Mouse (Mus musculus) kidney, adult 9 months (tissue): ENCODE measurements around the gene Wdr34.
"Not testable (repeated sequence)": the region's sequence is repeated elsewhere in the genome, so short reads cannot be mapped to it uniquely, and the experiment has no call there.

Experiments
- DNase-seq: peaks from one replicate; pipeline ENCODE4 v3.0.0; 2022

Gene Wdr34

DNA sequence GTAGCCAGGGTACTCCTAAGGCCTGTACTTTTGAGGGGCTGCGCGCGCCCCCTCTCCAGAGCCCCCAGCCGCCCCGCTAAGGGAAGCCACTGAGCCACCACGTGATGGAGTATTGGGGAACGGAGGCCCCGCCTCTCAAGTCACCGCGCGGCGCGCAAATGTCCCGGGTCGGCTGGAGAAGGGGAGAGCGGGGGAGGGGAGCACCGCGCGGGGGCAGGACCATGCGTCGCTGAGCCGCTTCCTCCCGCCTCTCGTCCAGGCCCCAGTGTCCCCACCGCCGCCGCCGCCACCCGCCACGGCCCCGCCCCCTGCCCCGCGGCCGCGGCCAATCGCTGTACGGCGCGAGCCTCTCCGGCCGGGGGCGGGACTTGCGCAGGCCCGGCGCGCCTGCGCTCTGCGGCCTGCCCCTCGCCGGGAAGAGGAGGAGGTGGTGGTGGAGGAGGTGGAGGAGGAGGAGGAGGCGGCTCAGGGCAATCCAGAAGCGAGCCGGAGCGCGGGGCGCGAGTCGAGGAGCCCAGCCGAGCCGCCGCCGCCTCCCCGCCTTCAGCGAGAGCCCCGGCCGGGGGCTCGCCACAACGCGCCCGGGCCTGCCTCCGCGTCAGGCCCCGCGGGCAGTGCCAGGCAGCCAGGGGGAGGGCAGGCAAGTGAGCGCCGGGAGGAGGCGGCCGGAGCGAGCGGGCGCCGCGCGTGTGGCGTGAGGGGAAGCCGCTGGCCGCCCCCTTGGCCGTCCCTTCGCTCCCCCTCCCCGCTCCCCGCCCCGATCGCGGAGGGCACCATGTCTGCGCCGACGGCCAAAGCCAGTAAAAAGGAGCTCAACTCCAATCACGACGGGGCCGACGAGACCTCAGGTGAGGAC, 17.6 kb upstream of the Wdr34 start:
- DNase-seq: peak; percentile 97

DNA sequence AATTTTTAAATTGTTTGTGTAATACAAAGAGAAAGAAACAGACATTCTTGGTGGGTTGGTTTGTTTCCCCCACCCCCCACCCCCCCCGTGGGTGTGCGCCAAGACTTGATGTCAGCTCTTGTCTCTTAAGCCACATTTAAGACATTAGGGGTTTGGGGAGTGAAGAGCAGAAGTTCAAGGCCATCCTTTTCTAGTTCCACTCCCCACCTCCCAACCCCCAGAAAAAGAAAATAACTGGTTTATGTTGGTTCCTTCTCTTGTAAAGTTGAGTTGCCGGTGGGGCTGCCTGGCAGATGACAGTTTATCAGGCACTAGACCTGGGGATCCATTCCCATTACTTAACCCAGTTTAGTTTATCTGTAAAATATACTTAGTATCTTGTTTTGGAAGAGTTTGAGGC, 15.6 kb upstream of the Wdr34 start:
- DNase-seq: no peak

DNA sequence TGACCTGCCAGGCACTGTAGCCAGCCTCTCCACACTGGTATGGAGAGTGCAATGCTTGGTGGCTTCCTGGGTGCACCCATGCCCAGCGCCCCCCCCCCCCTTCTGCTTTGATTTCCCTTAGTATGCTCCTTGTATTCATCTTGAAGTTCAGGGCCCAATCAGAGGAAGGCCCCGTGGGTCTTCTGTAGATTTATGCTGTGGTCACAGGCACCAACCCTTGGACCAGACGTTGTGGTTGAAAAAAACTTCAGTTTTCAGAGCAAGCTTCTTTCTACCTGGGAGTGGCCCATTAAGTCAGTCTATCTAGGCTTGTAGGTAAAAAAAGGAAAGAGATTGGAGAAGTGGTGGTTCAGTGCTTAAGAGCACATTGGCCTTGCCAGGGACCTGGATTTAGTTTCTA, 15.1 kb upstream of the Wdr34 start:
- DNase-seq: no peak

DNA sequence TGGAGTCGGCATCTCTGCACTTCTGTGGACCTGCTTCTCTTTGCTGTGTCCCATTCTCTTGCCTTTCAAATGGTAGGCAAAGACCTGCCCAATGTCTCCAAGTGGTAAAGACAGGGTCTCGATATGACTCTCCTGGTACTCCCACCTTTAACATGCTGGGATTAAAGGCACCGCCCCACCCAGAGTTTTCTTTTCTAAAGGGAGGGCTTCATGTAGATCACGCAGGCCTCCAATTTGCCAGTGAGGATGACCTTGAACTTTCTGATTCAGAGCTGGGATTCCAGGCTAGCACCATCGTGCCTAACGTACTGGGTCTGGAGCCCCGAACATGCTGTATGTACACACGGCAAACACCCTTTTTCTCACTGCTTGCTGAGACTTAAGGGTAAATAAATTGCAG, 14.6 kb upstream of the Wdr34 start:
- no peak for DNase-seq

DNA sequence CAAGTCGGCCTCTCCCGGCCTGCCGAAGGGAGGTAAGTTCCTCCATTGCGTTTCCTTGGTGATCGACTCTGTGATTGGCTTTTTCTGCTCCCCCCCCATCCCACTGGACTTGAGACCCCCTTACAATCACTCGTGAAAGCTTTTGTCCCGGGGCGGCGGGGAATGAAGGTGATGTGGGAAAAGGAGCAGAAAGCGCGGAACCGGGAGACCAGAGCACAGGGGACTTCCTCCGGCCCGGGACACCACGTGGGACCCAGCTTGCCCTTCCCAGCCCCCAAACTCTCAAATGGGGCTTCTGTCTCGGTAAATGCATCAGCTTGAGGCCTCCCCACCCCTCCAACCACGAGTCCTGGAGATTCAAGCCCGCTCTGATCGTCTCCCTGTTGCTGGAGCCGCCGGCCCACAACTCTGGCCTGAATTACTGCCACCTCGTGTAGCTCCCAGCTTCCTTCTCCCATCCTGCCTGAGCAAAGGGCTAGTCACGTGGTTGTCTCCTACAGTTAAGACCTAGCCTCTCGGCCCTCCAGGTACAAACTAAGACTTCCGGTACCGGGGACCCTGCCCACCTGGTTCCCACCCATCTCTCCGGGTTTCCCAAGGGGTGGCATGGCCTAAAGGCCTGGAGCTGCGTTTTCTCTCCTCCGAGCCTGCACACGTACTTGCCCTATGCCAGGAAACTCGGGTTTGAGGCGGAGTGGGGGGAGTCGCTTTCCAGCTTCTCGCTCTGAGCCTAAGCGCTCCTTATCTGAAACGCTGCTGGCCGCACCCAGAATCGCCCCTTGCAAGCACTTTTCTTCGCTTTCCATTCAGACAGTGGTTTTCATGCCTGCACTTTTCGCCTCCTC, 13.8 kb upstream of the Wdr34 start:
- DNase-seq: peak; percentile 81

DNA sequence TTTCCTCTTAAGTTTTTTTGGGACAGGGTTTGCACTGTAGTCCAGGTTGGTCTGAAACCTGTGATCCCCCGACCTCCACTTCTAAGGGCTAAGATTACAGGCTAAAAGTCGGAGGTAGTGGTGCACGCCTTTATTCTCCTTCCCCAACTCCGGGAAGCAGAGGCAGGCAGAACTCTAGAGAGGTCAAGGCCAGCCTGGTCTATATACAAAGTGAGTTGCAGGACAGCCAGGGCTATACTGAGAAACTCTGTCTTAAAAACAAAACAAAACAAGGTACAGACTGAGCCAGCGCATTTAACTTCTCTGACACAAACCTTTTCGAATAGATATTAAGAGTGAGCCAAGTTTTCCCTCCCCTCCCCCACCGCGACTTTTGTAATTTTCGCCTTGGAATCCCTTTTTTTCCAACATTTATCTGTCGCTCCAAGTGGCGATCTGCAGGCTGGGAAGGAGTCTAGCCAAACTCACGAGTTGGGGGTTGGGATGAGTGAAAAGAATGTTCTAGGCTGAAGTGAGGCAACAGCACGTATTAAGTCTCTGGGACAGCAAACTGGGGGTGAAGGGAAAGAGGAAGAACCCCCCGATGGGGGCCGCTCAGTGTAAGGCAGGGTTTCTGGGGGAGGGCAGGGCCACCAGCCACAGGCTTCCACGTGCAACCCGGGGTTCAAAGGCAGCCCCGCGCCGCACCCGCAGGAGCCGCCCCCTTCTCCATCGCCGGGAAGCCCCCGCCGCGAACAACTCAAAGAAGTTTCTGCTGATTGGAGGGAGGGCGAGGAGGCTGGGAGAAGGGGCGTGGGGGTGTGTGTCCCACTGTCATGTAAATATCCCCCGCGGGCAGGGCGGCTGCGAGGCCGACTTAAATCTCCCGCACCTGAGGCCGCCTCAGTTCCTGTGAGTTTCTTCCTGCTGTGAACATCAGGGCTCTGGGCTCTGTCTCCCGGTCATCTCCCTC, 12.8 kb upstream of the Wdr34 start:
- DNase-seq: peak; percentile 46

DNA sequence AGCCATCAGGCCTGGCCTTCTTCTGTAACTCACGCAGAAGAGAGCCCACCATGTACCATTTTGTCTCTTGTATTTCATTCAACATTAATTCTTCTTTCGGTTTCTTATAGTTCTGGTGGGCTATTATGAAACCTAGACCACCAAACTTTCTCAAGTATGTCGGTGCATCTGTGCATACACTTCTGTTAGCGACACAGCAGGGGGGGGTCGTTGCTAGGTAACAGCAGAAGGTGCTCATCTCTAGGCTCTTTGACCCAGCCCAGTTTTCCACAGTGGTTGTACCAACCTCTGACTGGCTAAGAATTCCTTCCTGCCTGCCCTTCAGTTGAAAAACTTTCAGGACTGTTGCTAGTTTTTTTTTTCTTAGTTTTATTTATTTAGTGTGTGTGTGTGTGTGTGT, 9.7 kb upstream of the Wdr34 start:
- no peak for DNase-seq

DNA sequence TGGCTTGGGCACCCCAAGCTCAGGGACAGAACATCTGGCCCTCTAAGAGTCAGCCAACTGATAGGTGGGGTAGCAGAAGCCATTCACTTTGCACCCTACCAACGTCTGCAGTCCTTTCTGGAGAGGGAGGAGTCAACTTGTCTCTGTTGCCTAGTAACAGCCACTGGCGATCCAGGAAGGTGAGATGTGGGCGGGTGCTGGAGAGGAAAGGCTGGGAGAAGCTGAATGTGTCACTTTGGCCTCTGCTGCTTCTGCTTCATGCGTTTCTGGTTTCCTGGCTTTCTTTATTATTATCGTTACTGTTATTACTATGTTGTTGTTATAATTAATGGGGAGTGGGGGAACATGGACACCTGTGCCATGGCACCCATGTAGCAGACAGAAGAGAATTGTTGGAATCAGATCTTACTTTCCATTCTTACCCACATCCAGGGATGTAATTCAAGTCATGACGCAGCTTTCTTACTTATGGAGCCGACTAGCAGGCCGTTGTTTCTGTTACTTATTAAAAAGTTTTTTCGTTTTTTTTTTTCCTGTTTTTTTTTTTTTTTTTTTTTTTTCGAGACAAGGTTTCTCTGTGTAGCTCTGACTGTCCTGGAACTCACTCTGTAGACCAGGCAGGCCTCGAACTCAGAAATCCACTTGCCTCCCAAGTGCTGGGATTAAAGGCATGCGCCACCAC, 8.7 kb upstream of the Wdr34 start, which contains the start of gene Set:
TSS of gene Set (plus strand) at position 156 of the 682 bp plus-strand sequence.
- no peak for DNase-seq

DNA sequence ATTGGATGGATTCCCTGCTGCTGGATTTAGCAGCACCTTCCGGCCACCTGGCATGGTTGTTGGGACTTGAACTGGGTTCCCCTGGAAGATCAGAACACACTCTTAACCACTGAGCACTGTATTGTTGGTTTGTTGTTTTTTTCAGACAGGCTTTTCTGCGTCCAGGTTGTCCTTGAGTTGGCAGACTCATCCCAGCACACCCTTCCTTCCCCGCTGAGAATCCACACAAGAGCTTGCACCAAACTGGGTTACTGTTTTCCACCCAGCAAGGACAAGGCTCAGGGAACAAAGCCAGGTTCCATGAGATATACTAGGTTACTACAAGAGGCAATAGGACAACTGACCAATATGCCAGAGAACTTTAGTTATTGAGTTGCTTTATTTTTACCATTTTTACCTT, 8.1 kb upstream of the Wdr34 start:
- no peak for DNase-seq

DNA sequence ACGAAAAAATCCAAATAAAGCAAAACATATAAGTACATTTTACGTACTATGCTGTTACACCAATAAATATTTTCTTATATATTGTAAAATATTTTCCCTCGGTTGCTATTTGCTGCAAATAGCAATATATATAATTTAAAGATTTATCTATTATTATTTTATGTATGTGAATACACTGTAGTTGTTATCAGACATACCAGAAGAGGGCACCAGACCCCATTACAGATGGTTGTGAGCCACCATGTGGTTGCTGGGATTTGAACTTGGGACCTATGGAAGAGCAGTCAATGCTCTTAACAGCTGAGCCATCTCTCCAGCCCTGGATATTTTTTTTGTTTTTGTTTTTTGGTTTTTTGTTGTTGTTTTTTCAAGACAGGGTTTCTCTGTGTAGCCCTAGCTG, 6.6 kb upstream of the Wdr34 start:
- not testable (repeated sequence) for DNase-seq

DNA sequence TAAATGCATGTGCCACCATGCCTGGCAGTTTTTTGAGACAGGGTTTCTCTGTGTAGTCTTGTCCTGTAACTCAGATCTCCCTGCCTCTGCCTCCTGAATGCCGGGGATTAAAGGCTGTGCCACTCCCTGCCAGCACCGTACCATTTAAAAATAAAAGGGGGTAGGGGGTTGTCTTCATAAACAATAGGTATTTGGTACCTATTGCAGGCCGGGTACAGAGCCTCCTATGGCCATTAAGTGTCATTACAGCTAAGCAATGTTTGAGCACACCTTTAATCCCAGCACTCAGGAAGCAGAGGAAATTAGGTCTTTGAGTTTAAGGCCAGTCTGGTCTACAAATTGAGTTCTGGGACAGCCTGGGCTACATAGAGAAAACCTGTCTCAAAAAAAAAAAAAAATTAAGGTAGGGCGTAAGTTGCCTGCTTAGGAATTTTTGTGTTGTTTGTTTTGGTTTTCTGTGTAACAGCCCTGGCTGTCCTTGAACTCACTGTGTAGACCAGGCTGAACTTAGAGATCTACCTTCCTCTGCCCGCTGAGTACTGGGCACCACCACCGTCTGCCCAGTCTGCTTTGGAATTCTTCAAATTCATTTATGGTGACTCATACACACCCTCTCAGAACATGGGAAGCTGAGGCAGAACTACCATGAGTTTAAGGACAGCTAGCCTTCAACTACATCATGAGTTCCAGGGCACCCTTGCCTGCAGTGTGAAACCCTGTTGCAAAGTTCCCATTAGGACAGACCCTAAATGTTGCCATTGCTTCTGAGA, 3.5 kb upstream of the Wdr34 start:
- DNase-seq: no peak

DNA sequence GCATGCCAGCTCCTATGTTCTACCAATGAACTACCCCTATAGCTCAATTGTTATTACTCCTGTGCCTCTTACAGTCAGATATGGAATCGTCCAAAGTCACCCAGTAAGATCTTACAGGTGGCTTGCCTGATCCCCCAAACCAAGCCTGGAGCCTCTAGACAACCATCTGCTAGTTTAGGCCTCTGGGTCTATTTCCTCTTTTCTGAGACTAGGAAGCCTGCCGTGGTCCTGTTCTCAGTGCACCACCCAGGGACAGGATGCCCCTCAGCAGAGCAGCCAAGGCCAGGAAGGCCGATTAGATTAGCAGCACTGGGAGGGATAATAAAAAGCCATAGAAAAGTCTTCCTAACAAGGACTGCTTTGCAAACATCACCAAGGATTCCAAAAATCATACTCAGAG, 1.1 kb upstream of the Wdr34 start:
- no peak for DNase-seq

DNA sequence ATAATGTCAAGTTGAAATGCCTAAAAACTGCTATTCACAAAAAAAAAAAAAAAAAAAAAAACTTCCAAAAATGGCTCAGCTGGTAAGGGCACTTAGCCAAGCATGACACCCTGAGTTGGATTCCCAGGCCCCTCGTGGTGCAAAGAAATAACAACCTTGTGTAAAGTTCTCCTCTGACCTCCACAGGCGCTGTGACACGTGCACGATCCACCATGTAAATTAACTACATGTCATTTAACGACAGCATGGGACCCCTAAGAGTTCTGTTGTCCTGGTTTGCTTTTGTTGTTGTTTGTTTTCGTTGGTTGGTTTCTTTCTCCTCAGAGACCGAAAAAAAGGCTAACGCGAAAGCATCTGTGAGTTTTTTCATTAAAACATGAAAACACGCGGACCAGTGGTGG, 580 bp downstream of the Wdr34 start:
- no peak for DNase-seq

DNA sequence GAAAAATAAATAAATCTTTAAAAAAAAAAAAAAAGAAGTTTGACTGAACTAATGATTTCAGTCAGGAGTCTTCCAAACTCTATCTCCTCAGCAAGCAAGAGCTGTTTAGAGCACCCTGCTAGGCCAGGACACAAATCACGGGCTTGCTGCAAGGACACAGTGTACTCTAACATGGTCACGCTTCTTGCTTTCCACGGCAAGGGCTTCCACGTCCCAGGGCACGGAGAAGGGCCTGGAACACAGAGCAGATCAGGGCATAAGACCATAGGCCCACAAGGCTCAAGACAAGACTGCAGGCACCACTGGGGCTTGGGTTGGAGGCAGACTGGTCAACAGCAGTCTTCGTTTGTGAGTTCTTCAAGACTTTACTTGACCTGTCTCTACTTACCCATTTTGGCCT, 1.6 kb downstream of the Wdr34 start:
- no peak for DNase-seq

DNA sequence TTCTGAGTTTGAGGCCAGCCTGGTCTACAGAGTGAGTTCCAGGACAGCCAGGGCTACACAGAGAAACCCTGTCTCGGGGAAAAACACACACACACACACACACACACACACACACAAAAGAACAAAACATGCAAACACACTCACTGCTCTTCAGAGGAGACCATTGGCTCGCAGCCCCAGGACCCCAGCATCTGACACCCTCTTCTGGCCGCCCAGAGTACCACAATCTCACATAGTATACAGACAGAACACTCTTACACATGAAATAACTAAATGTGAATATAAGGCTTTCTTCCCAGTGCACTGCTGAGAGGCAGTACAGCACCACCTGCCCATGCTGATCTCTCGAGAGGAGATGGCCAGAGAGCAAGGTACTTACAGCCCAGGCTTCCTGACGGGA, 4.1 kb downstream of the Wdr34 start:
- no peak for DNase-seq

DNA sequence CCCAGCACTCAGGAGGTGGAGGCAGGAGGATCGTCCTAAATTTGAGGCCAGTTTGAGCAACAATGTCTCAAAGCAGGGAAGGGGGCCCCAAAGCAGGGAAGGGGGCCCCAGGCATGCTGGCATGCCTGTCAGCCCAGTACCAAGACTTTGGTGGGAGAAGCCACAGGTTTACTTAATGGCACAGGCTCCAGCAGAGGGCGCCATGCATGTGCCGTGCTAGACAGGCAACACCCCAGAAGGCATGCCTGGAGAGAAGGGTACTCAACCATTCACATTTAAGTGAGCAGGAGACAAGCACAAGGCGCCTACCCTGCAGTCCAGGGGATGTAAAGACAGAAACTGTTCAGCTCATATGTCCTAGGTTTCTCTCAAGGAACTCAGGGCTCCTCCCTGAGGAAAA, 6.2 kb downstream of the Wdr34 start:
- DNase-seq: peak; percentile 82

DNA sequence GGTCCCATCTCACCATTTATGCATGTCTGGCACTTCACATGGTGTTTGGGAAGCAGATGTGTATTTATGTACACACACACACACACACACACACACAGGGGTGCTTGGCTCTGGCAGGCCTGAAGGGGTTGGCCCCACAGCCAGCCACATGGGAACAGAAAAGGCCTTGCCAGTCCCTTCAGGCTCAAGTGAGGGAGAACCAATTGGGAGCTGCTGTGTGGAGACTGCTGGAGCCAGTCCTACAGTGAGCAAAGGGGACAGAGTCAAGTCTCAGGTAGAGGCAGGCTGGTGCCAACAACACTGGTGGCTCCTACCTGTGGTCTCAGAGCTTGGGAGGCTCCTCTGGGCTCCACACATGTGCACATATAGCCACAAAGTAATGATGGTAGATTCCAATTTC, 9.0 kb downstream of the Wdr34 start:
- no peak for DNase-seq

DNA sequence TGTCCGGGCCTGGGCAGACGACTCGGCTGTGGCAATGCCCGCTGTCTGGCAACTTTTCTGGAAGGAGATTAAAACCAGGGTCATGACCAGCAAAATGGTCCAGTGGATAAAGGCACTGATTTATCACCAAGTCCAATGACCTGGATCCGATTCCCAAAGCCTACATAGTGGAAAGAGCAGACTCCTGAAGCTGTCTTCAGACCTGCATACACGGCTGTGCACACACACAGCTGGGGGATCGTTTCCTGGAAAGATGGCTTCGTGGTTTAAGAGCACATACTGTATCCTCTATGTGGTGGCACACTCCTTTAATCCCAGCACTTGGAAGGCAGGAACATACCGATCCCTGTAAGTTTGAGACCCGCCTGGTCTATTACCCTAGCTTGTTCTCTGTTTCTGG, 10.3 kb downstream of the Wdr34 start:
- DNase-seq: no peak

DNA sequence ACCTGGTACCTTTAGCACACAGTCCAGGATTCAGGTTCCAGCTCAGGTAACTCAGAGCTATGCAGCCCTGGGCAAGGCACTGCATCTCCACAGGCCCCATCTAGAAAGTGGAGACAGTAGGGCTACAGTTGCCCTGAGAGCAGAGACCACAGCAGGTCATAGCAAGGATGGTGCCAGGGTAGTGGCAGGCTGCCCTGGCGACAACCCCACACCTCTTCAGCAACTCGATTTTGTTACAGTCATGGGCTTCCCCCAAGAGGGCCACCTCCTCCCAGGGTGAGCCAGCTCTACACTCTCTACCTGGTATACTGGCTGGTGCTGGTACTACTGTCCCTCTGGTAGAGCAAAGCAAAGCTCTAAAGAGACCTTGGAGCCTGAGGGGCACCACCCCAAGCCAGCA, 10.9 kb downstream of the Wdr34 start:
- no peak for DNase-seq

DNA sequence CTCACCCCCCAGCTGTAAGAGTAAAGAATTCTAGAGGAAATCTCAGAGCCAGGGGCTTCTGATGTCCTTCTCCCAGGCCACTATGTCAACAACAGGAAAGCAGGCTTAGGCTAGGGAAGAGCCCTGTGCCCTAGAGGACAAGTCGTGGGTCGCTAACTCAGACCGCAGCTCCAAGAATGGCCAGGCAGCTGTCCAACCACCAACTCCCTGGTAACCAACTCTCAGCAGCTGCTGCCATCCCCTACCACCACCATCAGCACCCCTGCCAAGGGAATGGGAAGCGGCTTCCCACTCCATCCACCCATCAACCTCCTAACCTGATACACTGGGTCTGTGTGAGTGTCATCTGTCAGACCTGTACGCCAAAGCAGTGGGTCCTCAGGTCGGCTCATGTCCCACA, 15.7 kb downstream of the Wdr34 start:
- DNase-seq: no peak

DNA sequence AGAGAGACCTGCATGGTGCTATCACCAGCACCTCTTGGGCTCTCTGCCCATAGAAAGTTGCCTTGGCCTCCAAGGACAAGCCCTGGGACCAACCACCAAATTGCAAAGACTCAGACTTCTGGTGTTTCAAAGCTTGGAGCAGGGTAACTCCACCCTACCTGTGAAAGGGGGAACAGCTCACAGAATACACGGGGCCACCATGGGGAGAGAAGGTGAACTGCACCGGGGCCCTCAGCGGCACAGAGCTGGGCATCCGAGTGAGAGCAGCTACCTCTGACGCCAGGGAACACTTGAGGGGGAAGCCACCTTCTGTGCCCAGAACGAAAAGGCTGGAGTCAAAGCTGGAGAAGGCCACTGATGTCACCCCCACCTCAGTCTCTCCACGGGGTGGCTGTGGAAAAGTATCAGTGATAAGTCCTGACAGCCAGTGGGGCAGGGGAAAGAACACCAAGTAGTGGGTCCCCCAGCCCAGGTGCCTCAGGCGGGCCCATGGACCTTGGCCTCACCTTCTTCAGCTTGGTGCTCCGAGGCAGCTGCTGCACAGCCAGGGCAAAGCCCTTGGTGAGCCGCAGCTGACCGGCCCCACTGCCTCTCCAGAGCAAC, 16.3 kb downstream of the Wdr34 start:
- peak; percentile 22 for DNase-seq
